ENCODE assay signal across 8 mouse cellular contexts in genomic region chr17:86336652-86337073, GRCm38 (mm10).
DNase-seq lines count a peak whose midpoint lies in the region; ATAC-seq and TF ChIP-seq lines count a peak whose summit lies in the region.

No protein-coding gene starts in this region.

- H3K4me1 ChIP-seq in heart, embryonic 14.5 days (ENCODE audit: control insufficient read depth in 2 of 2, insufficient read depth in 2 of 2, low read length in 2 of 2) = peaks cover 18 to 34% of the 10 kb centered on the region in 2 experiments
- peaks cover 40% of the 10 kb centered on the region; the same call in 1 of the 2 replicates for H3K4me1 ChIP-seq in spleen, adult 2 months (ENCODE audit: control insufficient read depth, insufficient read depth, insufficient read length)

- no peak overlapping the region for H3K4me3 ChIP-seq in heart, embryonic 14.5 days (ENCODE audit: control insufficient read depth in 1 of 2, insufficient read depth in 1 of 2, low read depth in 1 of 2, low read length in 2 of 2)
- H3K4me3 ChIP-seq in spleen, adult 2 months (ENCODE audit: extremely low read depth, insufficient read depth, insufficient read length) = no peak overlapping the region

- no peaks in the 10 kb centered on the region for H3K36me3 ChIP-seq in heart, embryonic 14.5 days (ENCODE audit: control insufficient read depth, insufficient read depth, low read length)
- no peaks in the 10 kb centered on the region for H3K36me3 ChIP-seq in spleen, adult 2 months (ENCODE audit: control insufficient read depth, insufficient read depth, low read length)

- no peak overlapping the region for H3K4me2 ChIP-seq in heart, embryonic 14.5 days (ENCODE audit: low read length)

- WGBS in heart, embryonic 14.5 days = 55% methylated on average over 4 of the region's 4 CpGs
- WGBS in spleen, adult 2 months = 7% methylated on average over 4 of the region's 4 CpGs

- H3K27ac ChIP-seq in heart, embryonic 14.5 days (replicated peaks in 1 of 2; ENCODE audit: control insufficient read depth in 1 of 2, insufficient read depth in 1 of 2, low read depth in 2 of 2, low read length in 2 of 2) = peak overlapping the region; percentile 1 to 45; a peak in 1 of 4 replicates
- H3K27ac ChIP-seq in spleen, adult 2 months (ENCODE audit: insufficient read depth, low read length) = peak overlapping the region; percentile 94

- intact Hi-C loops in heart, postnatal 14 days (cut with DNase I) = no loop called here

- no peak for ATAC-seq in heart, embryonic 14.5 days (ENCODE audit: insufficient number of reproducible peaks, insufficient read depth, low FRiP score, low read depth)
- ATAC-seq in activated CD4-positive, CD25-positive, alpha-beta regulatory T cell, adult 4 months = peak; percentile 62

- no peaks in the 10 kb centered on the region for H3K9me3 ChIP-seq in heart, embryonic 14.5 days (ENCODE audit: control insufficient read depth, low read length)

- H3K27me3 ChIP-seq in heart, embryonic 14.5 days (ENCODE audit: control insufficient read depth, insufficient read depth, low read length) = no peaks in the 10 kb centered on the region
- no peaks in the 10 kb centered on the region for H3K27me3 ChIP-seq in spleen, adult 2 months (ENCODE audit: control insufficient read depth, insufficient read depth, low read length)

- H3K9ac ChIP-seq in heart, embryonic 14.5 days (ENCODE audit: low read length) = no peak overlapping the region

- no peak; the same call in 1 of the 2 replicates for TF ChIP-seq POLR2A in spleen, adult 2 months (IDR thresholded peaks at IDR 0.05; ENCODE audit: low read depth, low read length)

- TF ChIP-seq CTCF in spleen, adult 2 months (IDR thresholded peaks at IDR 0.05; ENCODE audit: extremely low read depth, insufficient read depth, insufficient read length, insufficient replicate concordance) = no peak

- DNase-seq in heart, postnatal 14 days = no peak
- peak; percentile 44 to 70 for DNase-seq in kidney, postnatal 25 days
- DNase-seq in spleen, adult 2 months (ENCODE audit: low read depth in 1 of 2, low spot score in 2 of 2) = peak; percentile 57 to 74
- DNase-seq in adipocyte (ENCODE audit: low spot score) = no peak
- DNase-seq in right cerebral cortex, postnatal 14 days = no peak
- no peak for DNase-seq in layer of hippocampus, adult 9-10 months (ENCODE audit: low spot score)

Comparison
In these comparisons a context has a peak if more than half of its experiments do, and no peak if none do; other contexts are left out.
1. DNase-seq: peak in kidney, postnatal 25 days (2 of 2) and spleen, adult 2 months (2 of 2); none in heart, postnatal 14 days (0 of 2), adipocyte (single experiment), right cerebral cortex, postnatal 14 days (single experiment) and layer of hippocampus, adult 9-10 months (single experiment).